Mouse (Mus musculus) gastrocnemius, postnatal 4 days (tissue): Measurements from ENCODE around the gene Tunar. TPM values are rescaled to one million over a fixed set of nuclear protein-coding genes. Genes with fewer than 3 reads are reported as not detected.

Experiments used
- DNase-seq, 2 experiments: peaks; one replicate each; pipeline ENCODE4 v3.0.0; 2021 to 2022; ENCODE audit warnings: low spot score in 2 of 2, mixed read lengths in 2 of 2
- total RNA-seq, 2 experiments: library from RNA; stranded (reverse); gene quantifications; 2 replicates each; pipeline ENCODE4 v1.2.3; 2021

Gene Tunar
- total RNA-seq, 2 experiments from 2014 or later: not detected

DNA sequence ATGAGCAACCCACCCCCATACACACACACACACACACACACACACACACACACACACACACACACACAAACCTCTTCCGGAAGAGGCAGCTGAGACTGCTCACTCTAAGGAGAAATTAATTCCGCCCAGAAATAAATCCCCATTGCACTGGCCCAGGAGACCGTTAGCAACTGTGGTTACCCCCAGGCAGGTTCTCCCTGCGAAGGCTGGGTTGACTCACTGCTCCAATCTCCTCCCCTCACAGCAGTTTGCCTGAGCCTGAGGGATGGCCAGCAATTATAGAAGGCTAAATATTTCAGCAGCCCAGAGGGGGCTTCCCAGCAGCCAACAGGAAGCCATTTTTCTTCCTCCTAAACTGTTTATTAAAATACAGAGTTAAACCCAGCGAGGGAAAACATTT, 64.5 kb downstream of the Tunar start:
- no peak for DNase-seq

DNA sequence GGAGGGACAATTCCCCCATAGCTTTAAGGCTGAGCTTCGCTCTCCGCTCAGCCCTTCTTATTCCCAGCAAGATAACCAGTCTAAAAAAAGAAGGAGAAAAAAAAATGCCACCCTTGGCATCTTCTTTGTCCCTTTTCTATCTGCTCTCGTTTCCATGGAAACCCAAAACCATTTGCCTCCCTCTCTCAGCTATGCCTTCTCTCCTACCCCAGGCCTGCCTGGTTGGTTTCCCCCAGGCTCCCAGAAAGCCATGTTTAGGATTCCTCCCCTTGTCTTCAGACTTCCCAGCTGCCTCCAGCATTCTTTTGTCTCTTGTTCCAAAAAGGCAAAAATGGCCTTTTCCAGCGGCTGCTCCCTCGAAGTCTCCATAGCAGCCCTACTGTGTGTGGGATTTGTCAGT, 70.1 kb downstream of the Tunar start:
- DNase-seq: no peak

- DNase-seq: no peak
These were observed 72.3 kb downstream of the Tunar start for GRCm38 (mm10) chr12:105406008-105406407.

- DNase-seq: no peak
These were observed 80.2 kb downstream of the Tunar start for GRCm38 (mm10) chr12:105413909-105414308.

DNA sequence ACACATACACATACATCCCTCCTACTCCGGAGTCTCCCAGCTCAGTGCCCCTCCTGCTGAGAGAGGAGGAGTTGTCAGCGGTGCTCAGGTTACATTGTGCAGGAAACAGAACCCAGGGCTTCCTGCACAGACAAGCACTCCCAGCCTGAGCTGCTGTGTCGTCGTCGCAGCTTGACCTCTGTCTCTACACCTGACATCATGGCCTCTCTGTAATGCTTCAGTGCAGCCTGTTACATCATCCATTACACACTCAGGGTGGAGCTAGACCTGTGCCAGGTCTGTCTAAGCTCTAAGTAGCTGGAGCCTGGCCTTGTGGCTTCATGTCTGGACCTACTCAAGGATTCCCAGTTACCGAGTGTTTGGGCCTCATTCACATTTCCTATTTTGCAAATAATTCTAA, 86.8 kb downstream of the Tunar start:
- DNase-seq: no peak

DNA sequence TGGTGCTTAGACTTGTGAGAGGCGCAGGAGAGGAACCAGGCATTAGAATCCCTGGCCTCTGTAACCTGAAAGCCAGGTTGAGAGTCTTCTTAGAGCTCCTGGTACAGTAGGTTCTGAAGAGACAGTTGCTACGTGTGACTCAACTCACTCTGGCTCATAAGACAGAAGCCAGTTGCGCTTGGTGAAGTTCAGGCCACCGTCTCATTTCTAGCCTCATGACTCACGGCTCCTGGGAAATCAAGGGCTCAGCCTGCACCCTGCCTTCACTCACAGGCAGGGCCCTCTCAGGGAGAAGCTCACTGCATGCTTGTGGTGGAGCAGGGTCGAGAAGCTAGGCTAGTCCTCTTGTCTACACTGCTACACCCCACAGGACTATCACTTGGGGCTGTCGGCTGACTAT, 92.9 kb downstream of the Tunar start:
- no peak for DNase-seq

GRCm38 (mm10) chr12:105427039-105427757, 93.5 kb downstream of the Tunar start:
- peak; percentile 31 to 76 for DNase-seq

GRCm38 (mm10) chr12:105431872-105432271, 98.2 kb downstream of the Tunar start:
- no peak for DNase-seq

GRCm38 (mm10) chr12:105432807-105433206, 99.1 kb downstream of the Tunar start:
- no peak for DNase-seq

Other genes starting within 250 kb of the Tunar start
- gene Tcl1b2, start 187.9 kb upstream of the Tunar start, total RNA-seq: not detected
- gene Tcl1b1, start 174.2 kb upstream of the Tunar start, total RNA-seq: not detected
- not detected for gene Tcl1b5, start 157.5 kb upstream of the Tunar start, total RNA-seq
- not detected for gene Tcl1b3, start 142.8 kb upstream of the Tunar start, total RNA-seq
- not detected for gene Tcl1b4, start 131.9 kb upstream of the Tunar start, total RNA-seq
- not detected for gene Tcl1, start 111.1 kb upstream of the Tunar start, total RNA-seq
- 1 to 10 TPM; 6.4 to 6.7 TPM for gene D430019H16Rik, start 120.0 kb downstream of the Tunar start, total RNA-seq
- gene Bdkrb2, start 229.4 kb downstream of the Tunar start, total RNA-seq: 1 to 10 TPM; 2.3 to 2.5 TPM